24 mouse cellular contexts compared by ENCODE assay signal in the genomic region with DNA sequence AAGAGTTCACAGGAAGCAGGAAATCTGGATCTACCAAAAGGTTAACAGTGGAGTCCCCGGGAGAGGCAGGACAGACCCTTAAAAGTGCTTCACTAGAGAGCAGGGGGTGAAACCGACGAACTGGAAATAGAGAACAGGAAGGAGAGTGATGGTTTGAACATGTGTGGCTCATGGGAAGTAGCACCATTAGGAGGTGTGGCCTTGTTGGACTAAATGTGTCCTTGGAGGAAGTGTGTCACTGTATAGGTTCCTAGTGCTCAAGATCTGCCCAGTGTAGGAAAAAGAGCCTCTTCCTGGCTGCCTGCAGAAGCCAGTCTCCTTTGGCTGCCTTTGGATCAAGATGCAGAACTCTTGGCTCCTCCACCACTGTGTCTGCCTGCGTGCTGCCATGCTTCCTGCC.
"Had no signal": no experiment of that assay in that cellular context is flagged by ENCODE, and none has a peak within 500 bp of the region (broad histone marks: within the 10 kb centered on the region; RNA-seq: fewer than 3 reads in every experiment).

No protein-coding gene starts in this region.

- DNase-seq: gastrocnemius, postnatal 14 days; gastrocnemius, postnatal 36 days; heart, adult 18-20 months; heart, postnatal 10 days; heart, postnatal 4 days; kidney, adult 18-20 months; kidney, adult 8-10 months; kidney, postnatal 10 days; kidney, postnatal 25 days; kidney, postnatal 4 days; layer of hippocampus, adult 9-11 months; layer of hippocampus, postnatal 36 days; liver; liver, embryonic 13.5 days had no signal

- H3K4me3 ChIP-seq: heart, embryonic 10.5 days; heart, embryonic 12.5 days; hindbrain, embryonic 10.5 days; hindbrain, embryonic 12.5 days; left cerebral cortex, adult 2 months; limb, embryonic 10.5 days; limb, embryonic 12.5 days; liver, embryonic 13.5 days had no signal

- ATAC-seq: hindbrain, embryonic 16.5 days; intestine, embryonic 16.5 days had no signal

- H3K27ac ChIP-seq: heart, embryonic 10.5 days; hindbrain, embryonic 10.5 days; hindbrain, embryonic 12.5 days; hindbrain, embryonic 14.5 days; left cerebral cortex, adult 2 months; limb, embryonic 10.5 days; limb, embryonic 12.5 days; liver, embryonic 13.5 days had no signal
